Mouse (Mus musculus): ENCODE measurements around the gene Ccdc93. TPM values are rescaled to one million over a fixed set of nuclear protein-coding genes. Genes with fewer than 3 reads are reported as not detected.
A peak's percentile ranks its signal among the peaks of the same experiment; 100 is the strongest.

Ccdc93 gene
- total RNA-seq (2021): 10 to 100 TPM; 16.7 to 19.2 TPM
- long read RNA-seq, experiment 1, full-length matches to known transcripts: 6 of 8 reads
- long read RNA-seq, experiment 1, partial matches to known transcripts: 1 of 8 reads
- long read RNA-seq, experiment 1, other reads (novel, unspliced or antisense): 1 of 8 reads
- long read RNA-seq, experiment 2, full-length matches to known transcripts: 8 of 11 reads
- long read RNA-seq, experiment 2, partial matches to known transcripts: 1 of 11 reads
- long read RNA-seq, experiment 2, other reads (novel, unspliced or antisense): 2 of 11 reads

DNA sequence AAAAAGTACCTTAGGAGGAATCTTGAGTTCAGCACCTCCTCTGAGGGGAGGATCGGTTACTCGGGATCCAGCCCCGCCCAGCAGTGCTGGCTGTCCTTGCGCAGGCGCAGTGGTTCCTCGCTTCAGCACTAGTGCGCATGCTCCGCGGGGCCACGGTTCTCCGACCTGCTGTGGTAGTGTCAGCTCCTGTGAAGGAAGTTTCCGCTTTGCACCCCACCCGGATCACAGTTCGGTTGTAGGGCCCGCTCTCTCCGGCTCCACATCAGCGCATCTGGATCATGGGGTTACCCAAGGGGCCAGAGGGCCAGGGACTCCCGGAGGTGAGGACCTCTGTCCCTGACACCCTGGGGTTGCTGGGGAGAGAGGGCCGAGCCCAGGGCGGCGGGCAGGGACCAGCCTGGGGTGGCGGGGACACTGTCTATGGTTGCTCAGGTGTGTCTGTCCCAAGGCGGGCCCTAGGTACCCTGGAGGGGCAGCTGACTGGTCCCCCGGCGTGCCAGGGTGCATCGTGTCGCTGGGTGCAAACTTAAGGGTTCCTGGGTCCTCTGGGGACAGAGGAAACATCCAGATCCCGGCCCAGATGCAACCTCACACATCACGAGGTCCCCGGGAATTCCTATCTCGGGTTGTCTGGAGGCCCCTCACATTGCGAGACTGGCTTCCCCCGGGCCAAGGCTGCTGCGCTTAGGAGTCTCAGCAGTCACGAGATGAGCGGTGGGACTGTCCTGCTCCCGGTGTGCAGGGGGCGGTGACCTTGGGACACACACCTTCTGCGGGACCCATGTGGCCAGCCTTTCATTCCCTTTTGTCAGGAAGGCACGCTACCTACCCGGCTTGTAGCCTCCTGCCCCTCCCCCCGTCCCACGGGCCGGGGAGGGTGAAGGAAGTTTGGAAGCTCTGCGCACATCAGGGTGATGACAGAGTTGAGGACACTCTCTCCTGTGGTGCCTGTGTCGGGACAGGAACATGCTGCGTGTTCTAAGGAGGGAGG, at the start of gene Ccdc93:
Gene Ccdc93 (plus strand): TSS at position 112 of the 991 bp plus-strand sequence.
- DNase-seq (ENCODE audit: low spot score in 2 of 2): peak; percentile 99

- DNase-seq (ENCODE audit: low spot score in 2 of 2): no peak
These were observed 49.3 kb upstream of the Ccdc93 start for GRCm38 (mm10) chr1:121381562-121381961.

- no peak for DNase-seq (ENCODE audit: low spot score in 2 of 2)
These were observed 42.5 kb upstream of the Ccdc93 start for GRCm38 (mm10) chr1:121388312-121388711.

- DNase-seq (ENCODE audit: low spot score in 2 of 2): no peak
These were observed 42.1 kb upstream of the Ccdc93 start for GRCm38 (mm10) chr1:121388732-121389131.

GRCm38 (mm10) chr1:121389574-121389973, 41.3 kb upstream of the Ccdc93 start:
- no peak for DNase-seq (ENCODE audit: low spot score in 2 of 2)

GRCm38 (mm10) chr1:121390003-121390402, 40.8 kb upstream of the Ccdc93 start:
- no peak for DNase-seq (ENCODE audit: low spot score in 2 of 2)

GRCm38 (mm10) chr1:121390421-121390820, 40.4 kb upstream of the Ccdc93 start:
- DNase-seq (ENCODE audit: low spot score in 2 of 2): no peak

DNA sequence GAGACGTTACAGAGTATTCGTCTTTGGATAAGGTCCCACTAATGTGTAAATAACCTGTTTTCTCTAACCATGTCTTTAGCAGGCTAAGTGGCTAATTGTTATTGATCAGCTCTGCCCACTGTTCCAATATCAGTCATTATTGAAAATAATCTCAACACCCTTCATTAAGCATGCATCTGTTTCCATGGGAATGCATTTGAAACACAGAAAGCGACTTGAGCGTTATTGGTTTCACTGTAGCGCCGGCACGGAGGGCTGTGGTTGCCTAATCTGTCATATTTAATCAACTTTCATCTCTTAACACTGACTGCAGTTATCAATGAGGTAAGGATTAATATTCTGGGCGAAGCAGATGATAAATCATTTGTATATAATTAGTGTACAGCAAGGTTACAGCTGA, 40.0 kb upstream of the Ccdc93 start:
- no peak for DNase-seq (ENCODE audit: low spot score in 2 of 2)

DNA sequence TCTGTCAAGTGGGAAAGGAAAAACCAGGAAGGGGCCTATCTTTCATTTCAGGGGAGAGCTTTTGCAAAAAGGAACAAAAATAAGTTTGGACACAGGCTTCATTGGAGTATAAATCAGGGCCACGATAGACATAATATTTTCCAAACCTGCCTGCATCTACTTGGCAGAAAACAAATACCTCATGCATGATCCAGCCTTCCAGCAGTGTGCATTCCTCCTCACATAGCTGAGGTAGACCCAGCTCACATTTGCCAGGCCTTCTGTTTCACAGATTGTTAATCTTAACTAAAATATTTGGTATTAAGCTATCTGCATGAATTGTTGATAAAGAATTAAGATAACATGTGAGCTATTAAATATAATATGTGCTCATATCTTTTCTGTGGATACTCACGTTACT, 37.7 kb upstream of the Ccdc93 start:
- DNase-seq (ENCODE audit: low spot score in 2 of 2): no peak

- DNase-seq (ENCODE audit: low spot score in 2 of 2): peak in 1 of 2 experiments; percentile 32
These were observed 36.1 kb upstream of the Ccdc93 start for GRCm38 (mm10) chr1:121394764-121395163.

DNA sequence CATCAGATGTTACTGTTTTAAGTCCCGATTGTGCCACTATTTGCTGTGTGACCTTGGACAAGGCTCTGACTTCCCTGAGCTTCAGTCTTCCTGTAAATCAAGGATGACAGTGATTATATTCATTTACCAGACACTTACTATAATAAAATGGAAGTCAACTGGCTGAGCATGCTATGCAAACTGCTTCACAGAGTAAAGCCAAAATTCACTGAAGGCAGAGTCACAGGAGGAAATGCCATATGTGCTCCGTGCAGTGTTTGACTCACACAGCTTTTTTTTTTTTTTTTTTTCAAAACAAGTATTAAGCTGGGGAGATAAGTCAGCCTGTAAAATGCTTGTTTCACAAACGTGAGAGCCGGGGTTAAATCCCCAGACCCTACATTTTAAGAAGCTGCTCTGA, 34.3 kb upstream of the Ccdc93 start:
- no peak for DNase-seq (ENCODE audit: low spot score in 2 of 2)

- DNase-seq (ENCODE audit: low spot score in 2 of 2): no peak
These were observed 32.6 kb upstream of the Ccdc93 start for GRCm38 (mm10) chr1:121398231-121398630.

DNA sequence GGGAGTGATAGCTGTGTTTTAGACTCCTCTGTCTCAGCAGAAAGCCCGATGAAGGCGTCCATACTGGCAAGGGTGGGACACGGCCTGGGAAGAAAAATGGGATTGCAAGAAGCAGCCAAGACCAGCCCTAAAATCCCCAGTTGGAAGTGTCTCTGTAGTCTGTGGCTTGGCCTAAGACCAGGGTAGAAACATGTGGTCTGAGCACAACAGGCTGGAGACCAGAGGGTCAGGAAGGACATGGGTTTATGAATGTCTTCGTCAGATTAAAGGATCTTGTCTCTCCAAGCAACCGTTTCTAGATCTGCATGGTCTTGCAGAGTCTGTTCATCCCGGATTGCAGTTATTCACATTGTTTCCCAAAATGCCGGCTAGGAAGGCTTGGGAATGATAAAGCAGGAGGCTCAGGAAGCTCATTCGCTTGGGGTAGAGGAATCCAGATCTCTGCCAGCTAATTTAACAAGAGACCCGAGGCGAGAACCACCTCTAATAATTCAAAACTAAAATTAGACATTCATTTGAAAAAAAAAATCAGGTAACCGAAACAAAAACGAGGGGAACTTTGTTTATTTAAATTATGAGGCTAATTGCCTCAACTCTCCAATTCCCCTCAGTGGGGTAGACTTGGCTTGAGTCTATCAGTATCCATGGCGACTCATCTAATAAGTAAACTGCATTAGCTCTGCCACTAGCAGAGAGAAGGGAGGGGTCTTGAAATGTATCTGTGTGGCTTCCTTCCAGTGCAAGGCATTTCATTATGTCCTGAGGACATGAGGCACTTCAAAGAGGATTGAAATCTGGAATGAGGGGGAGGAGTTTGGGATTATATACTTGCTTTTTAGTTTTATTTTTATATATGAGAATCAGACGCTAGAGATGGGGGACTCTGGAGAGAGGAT, 31.6 kb upstream of the Ccdc93 start:
- DNase-seq (ENCODE audit: low spot score in 2 of 2): peak in 1 of 2 experiments; percentile 28

GRCm38 (mm10) chr1:121400243-121400642, 30.6 kb upstream of the Ccdc93 start:
- DNase-seq (ENCODE audit: low spot score in 2 of 2): no peak

GRCm38 (mm10) chr1:121419084-121419483, 11.8 kb upstream of the Ccdc93 start:
- peak in 1 of 2 experiments; percentile 21 for DNase-seq (ENCODE audit: low spot score in 2 of 2)

- no peak for DNase-seq (ENCODE audit: low spot score in 2 of 2)
These were observed 11.1 kb upstream of the Ccdc93 start for GRCm38 (mm10) chr1:121419569-121420265.

- DNase-seq (ENCODE audit: low spot score in 2 of 2): peak in 1 of 2 experiments; percentile 48
These were observed 489 bp upstream of the Ccdc93 start for GRCm38 (mm10) chr1:121430183-121430937.

DNA sequence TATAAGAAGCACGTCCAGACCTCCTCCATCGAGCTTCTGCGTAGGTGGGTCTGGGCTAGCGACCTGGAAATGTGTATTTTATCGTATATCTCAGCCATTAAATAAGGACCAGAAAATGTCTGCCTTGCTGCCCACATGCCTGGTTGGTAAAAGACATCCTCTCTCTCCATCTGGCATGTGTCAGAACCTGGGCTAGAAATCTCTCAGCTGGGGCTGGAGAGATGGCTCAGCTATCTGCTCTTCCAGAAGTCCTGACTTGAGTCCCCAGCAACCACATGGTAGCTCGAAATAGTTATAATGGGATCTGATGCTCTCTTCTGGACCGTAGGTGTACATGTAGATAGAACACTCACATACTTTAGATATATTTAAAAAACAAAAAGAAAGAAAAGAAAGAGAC, 5.1 kb downstream of the Ccdc93 start:
- DNase-seq (ENCODE audit: low spot score in 2 of 2): no peak

DNA sequence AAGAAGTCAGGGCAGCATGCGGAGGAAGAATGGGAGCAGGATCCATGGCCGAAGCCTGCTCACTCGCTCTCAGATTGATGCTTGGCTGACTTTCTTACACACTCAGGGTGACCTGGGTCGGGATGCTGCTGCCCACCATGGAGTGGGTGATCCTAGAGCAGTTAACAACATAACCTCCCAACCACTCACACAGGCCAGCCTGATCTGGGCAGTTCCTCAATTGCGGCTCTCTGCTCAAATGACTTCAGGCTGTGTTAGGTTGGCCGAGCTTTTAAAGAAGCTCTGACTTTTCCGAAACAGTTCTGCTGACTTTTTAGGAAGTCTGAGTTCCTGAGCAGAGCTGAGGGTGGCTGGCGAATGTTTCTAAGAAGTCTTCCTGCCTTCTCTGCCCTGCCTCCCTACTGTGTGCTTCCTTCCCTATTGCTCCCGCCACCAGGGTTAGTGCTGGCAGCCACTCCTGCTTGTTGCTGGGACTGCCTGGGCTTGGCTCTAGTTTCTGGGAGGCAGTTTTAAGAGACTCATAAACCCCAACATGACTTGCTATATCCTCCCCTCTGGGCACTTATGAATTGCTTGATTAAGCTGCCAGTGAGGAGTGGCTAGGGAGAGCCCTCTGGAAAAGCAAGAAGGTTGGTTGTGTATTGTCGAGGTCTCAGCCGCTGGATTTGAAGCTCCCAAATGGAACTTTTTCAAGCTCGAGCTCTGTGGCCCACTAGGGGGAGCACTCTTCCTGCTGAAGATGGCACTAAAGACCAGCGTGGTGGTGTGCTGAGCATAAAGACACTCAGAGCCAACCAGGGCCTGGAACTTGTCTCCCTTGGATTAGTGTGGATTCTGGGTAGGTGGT, 9.9 kb downstream of the Ccdc93 start:
- DNase-seq (ENCODE audit: low spot score in 2 of 2): peak; percentile 38 to 70
